Mouse (Mus musculus): ENCODE results near the gene Cyp4a31. TPM values are rescaled to one million over a fixed set of nuclear protein-coding genes. Genes with fewer than 3 reads are reported as not detected.
"Not testable (repeated sequence)": the region's sequence is repeated elsewhere in the genome, so short reads cannot be mapped to it uniquely, and the experiment has no call there.

The Cyp4a31 gene
- not detected in 2 replicates for polyA plus RNA-seq (2012; rRNA removed)

DNA sequence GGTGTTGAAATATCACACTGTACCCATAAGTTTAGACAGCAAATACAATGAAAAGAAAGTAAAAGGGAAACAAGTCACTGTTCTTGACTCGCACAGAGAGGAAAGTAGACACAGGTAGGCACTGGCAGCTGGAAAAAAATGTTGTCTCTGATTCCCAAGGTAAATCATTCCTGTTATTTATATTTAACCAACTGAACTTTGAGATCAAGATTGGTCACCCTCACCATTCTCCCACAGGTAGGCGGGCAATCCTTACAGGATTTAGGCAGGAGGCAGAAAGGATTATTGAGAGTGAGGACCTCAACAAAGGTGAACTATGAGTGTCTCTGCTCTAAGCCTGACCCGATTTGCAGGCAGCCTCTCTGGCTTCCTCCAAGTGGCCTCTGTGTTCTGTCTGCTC, at the start of gene Cyp4a31:
Cyp4a31 (plus strand) TSS at position 249 of the 400 bp plus-strand sequence.
- no peak for DNase-seq (ENCODE audit: extremely low spot score in 1 of 2, low spot score in 1 of 2)

DNA sequence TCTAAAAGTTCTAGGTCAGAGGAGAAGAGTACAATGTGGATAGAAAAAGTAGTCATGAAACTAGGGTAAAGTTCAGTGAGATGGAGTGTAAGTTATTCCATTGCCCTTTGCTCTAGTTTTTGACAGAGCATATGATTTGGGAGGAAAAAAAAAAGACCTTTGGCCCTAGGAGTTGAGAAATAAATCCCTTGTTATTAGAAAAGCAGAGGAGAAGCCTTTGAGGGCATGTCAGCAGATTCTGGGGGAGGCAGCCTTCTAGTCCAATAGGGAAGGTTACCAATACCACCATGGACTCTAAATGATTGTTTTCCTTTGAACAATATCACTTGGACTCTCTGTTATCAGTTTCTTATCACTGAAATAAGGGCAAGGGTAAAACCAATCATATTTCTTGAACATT, 49.5 kb upstream of the Cyp4a31 start:
- not testable (repeated sequence) for DNase-seq (ENCODE audit: extremely low spot score in 1 of 2, low spot score in 1 of 2)

DNA sequence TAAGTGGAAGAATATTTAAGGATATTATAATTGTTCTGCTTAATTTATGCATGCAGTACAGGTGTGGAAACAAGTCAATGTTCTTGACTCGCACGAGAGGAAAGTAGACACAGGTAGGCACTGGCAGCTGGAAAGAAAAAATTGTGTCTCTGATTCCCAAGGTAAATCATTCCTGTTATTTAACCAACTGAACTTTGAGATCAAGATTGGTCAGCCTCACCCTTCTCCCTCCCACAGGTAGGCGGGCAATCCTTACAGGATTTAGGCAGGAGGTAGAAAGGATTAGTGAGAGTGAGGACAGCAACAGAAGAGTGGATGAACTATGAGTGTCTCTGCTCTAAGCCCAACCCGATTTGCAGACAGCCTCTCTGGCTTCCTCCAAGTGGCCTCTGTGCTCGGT, 45.4 kb upstream of the Cyp4a31 start, which contains the start of gene Cyp4a10:
Cyp4a10 (plus strand) TSS at position 265 of the 400 bp plus-strand sequence.
- DNase-seq (ENCODE audit: extremely low spot score in 1 of 2, low spot score in 1 of 2): not testable (repeated sequence)

GRCm38 (mm10) chr4:115519444-115519843, 44.0 kb upstream of the Cyp4a31 start:
- DNase-seq (ENCODE audit: extremely low spot score in 1 of 2, low spot score in 1 of 2): no peak

DNA sequence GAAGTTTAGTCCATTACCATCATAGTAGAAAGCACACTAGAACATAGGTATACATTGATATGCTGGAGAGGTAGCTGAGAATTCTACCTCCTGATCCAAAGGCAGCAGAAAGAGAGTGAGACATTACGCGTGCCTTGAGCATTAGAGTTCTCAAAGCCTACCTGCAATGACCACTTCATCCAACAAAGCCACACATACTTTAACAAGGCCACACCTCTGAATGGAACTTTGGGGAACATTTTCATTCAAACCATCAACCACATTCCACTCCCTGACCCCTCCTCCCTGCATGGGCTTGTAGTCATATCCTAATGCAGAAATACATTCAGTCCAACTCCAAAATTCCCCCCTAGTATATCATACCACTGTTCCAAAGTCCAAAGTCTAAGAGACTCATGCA, 41.7 kb upstream of the Cyp4a31 start:
- no peak for DNase-seq (ENCODE audit: extremely low spot score in 1 of 2, low spot score in 1 of 2)

GRCm38 (mm10) chr4:115545101-115545500, 18.3 kb upstream of the Cyp4a31 start:
- no peak for DNase-seq (ENCODE audit: extremely low spot score in 1 of 2, low spot score in 1 of 2)

DNA sequence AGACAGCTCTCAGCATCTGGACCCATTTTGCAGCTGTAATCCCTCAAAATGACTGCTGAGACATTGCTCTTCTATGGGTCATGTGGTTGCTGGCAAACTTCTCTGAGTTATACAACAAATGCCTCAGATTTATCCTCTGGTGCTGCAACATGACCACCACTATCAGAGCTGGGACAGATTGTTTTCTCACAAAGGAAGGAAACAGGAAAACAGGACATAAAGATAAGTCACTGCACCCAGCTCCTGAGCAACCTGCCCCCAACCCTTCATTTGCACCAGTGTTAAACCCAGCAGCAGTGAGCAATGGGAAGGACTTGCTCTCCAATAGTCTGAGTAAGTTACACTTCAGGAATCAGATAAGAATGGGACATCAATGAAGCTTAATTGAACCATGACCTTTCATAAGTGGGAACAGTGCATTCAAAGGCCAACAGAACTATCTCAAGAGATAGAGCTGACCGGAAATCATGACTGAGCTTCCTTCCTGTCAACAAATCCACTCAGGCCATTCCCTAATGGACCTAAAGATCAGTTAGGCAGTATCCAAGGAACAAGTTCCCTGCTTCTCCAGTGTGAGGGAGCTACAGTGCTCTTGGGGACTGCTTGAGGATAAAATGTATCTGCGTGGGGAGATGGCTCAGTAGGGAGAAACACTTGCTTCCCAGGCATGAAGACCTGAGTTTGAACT, 17.2 kb upstream of the Cyp4a31 start:
- no peak for DNase-seq (ENCODE audit: extremely low spot score in 1 of 2, low spot score in 1 of 2)

DNA sequence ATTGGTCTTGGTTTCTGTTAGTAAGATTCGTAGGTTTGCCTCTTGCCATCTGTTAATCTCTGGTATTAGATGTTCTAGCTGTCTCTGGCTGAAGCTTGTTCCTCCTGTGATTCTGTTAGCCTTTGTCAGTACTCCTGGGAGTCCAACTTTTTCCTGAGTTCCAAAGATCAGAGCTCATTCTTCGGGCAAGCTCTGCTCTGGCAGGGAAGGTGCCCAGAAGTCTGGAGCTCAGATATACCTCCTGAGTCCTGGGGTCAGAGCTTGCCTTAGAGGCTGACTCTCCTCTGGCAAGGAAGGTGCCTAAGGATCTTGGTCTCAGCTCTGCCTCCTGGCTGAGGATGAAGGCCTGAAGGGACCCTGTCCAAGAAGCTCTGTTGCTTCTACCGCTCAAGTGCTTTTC, 10.7 kb upstream of the Cyp4a31 start:
- no peak for DNase-seq (ENCODE audit: extremely low spot score in 1 of 2, low spot score in 1 of 2)

- no peak for DNase-seq (ENCODE audit: extremely low spot score in 1 of 2, low spot score in 1 of 2)
These were observed 7.9 kb upstream of the Cyp4a31 start for GRCm38 (mm10) chr4:115555513-115555912.

DNA sequence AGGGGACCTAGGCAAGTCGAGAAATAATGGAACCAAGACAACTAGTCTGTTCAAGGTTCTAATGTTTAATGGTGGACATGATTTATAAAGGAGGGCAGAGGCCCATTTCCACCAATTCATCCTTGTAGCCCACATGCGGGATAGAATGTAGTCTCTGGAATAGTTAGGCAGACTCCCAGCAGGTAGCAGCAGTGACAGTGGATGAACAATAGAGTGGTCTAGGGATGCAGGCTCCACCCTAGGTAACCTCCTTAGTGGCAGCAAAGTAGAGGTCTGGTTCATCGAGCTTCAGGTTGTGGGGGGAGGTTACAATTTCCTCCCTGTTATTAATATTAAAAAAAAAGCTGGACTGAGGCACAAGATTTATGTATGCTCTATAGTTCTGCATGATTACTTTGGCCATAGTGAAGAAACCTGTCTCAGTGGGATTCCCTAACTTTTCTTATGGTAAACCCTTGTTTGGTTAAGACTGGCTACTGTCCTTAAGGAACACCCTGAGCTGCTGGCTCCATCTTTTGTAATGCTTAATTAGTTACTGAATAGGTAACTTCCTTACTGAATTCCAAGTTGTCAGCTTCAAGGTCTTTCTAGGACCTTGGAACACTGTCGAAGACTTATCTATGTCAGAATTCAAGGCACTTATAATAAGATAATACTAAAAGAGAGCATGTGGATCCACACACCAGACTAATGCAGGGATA, 5.4 kb upstream of the Cyp4a31 start:
- no peak for DNase-seq (ENCODE audit: extremely low spot score in 1 of 2, low spot score in 1 of 2)

DNA sequence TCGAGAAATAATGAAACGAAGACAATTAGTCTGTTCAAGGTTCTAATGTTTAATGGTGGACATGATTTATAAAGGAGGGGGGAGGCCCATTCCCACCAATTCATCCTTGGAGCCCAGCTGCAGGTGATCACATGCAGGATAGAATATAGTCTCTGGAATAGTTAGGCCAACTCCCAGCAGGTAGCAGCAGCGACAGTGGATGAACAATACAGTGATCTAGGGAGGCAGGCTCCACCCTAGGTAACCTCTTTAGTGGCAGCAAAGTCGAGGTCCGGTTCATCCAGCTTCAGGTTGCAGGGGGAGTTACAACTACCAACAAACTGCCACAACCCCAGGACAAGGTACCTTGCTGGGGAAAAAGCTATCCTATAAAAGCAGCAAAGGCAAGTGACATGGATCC, 2.2 kb upstream of the Cyp4a31 start:
- DNase-seq (ENCODE audit: extremely low spot score in 1 of 2, low spot score in 1 of 2): not testable (repeated sequence)

- not testable (repeated sequence) for DNase-seq (ENCODE audit: extremely low spot score in 1 of 2, low spot score in 1 of 2)
These were observed 1.2 kb downstream of the Cyp4a31 start for GRCm38 (mm10) chr4:115564469-115565225.

DNA sequence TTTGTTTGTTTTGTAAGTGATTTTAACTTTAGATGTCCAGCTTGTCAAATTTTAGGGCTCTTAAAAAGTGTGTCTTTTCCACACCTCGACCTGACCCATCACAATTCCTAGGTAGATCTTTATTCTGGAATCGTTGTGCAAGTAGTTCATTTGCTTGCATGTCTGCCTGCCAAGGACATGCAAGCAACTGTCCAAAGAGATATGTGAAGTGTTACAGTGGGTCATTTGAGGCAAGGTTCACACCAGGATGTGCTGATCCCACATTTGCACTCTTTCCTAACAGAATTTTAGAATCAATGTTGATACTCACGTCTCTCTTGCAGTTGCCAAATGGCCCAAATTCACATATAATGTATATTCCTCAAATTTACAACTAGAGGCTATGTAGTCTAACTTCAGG, 11.8 kb downstream of the Cyp4a31 start:
- no peak for DNase-seq (ENCODE audit: extremely low spot score in 1 of 2, low spot score in 1 of 2)

DNA sequence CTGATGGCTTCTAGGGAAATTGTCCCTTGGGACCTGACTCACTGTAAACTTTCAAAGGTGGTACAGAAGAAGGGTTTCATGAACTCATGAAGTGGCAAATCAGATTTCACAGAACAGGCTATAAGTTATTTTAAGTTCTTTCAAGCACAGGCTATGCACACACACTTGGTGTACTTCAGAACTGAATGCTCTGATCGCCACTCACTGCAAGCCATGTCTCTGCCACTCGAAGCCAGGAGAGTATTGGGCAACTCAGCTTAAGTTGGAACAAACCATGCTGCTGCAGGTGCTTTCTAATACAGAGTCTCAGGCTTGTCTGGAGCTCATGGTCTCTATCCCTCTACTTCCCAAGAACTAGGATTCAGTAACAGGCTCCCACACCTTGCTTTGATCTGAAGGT, 12.3 kb downstream of the Cyp4a31 start:
- DNase-seq (ENCODE audit: extremely low spot score in 1 of 2, low spot score in 1 of 2): no peak

GRCm38 (mm10) chr4:115583036-115583435, 19.6 kb downstream of the Cyp4a31 start:
- no peak for DNase-seq (ENCODE audit: extremely low spot score in 1 of 2, low spot score in 1 of 2)

DNA sequence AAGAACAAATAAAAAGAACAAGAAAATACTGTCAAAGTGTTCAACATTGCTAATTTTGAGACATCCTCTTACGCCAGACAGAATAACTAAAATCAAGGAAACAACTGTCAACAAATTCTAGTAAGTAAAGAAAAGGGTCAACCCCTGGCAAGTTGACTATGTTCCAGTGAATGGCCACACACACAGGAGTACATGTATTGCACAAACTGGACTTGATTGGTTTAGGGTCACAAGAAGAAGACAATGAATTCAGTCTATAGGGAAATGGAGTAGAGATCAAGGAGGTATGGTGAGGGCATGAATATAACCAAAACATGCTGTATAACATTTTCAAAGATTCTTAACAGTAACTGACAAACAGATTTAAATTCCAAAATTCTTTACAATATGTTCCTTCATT, 32.9 kb downstream of the Cyp4a31 start:
- no peak for DNase-seq (ENCODE audit: extremely low spot score in 1 of 2, low spot score in 1 of 2)

- DNase-seq (ENCODE audit: extremely low spot score in 1 of 2, low spot score in 1 of 2): no peak
These were observed 33.4 kb downstream of the Cyp4a31 start for GRCm38 (mm10) chr4:115596824-115597336.

GRCm38 (mm10) chr4:115600611-115601010, 37.2 kb downstream of the Cyp4a31 start, which contains the start of gene Cyp4a32:
TSS of gene Cyp4a32 (plus strand) at chr4:115600969.
- not testable (repeated sequence) for DNase-seq (ENCODE audit: extremely low spot score in 1 of 2, low spot score in 1 of 2)

GRCm38 (mm10) chr4:115614005-115614404, 50.6 kb downstream of the Cyp4a31 start:
- no peak for DNase-seq (ENCODE audit: extremely low spot score in 1 of 2, low spot score in 1 of 2)

DNA sequence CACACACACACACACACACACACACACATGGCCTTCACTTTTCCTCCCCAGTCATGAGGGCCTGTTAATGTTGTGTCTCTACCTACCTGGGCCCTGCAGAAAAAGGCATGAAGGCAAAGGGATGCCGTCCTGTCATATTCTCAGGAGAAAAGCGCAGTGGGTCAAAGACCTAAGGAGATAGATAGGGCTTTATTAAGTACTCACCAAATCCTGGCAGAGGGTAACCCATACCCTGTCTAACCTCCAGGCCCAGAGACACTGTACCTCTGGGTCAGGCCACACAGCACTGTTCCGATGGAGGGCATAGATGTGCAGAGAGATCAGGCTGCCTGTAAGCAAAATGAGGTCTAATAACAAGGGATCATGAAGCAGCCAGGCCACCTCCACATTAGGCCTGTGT, 62.1 kb downstream of the Cyp4a31 start:
- DNase-seq (ENCODE audit: extremely low spot score in 1 of 2, low spot score in 1 of 2): not testable (repeated sequence)

Measured in frontal cortex, adult 2 months (tissue).